Mouse (Mus musculus): ENCODE measurements around the gene Selenon.

- TF ChIP-seq POLR2A (IDR thresholded peaks at IDR 0.05; ENCODE audit: extremely low read depth, insufficient read depth, low read length) (no peak), CTCF (IDR thresholded peaks at IDR 0.05; ENCODE audit: low read depth, low read length) (no peak)
These were observed 16.2 kb downstream of the Selenon start for GRCm38 (mm10) chr4:134535787-134536151.
